ENCODE assay signal across 13 mouse cellular contexts in genomic region chr9:23341246-23341645, GRCm38 (mm10).
"Had no signal": no experiment of that assay in that cellular context is flagged by ENCODE, and none has a peak within 500 bp of the region (broad histone marks: within the 10 kb centered on the region; RNA-seq: fewer than 3 reads in every experiment).

No protein-coding gene starts in this region.

- H3K4me1 ChIP-seq: liver, embryonic 13.5 days; neural tube, embryonic 12.5 days; neural tube, embryonic 15.5 days had no signal

- H3K4me3 ChIP-seq: left cerebral cortex, adult 2 months; liver, embryonic 13.5 days; neural tube, embryonic 12.5 days; neural tube, embryonic 15.5 days had no signal

- H3K27ac ChIP-seq: kidney, postnatal 0 days; left cerebral cortex, adult 2 months; liver, embryonic 13.5 days; neural tube, embryonic 12.5 days; neural tube, embryonic 15.5 days had no signal

- DNase-seq: kidney, postnatal 25 days; layer of hippocampus, postnatal 36 days; liver, embryonic 13.5 days; lung, adult 2 months; lung, postnatal 14 days; lung, postnatal 4 days; midbrain, embryonic 14.5 days; thymus, adult 18-20 months; thymus, postnatal 4 days had no signal
